Mouse (Mus musculus) lung, postnatal 25 days (tissue): ENCODE measurements around the gene Aak1.

ENCODE experiments used
- DNase-seq: peaks from one replicate; pipeline ENCODE4 v3.0.0; 2022; ENCODE audit warnings: low spot score

Gene Aak1

GRCm38 (mm10) chr6:86897520-86897919, 48.2 kb downstream of the Aak1 start:
- no peak for DNase-seq

DNA sequence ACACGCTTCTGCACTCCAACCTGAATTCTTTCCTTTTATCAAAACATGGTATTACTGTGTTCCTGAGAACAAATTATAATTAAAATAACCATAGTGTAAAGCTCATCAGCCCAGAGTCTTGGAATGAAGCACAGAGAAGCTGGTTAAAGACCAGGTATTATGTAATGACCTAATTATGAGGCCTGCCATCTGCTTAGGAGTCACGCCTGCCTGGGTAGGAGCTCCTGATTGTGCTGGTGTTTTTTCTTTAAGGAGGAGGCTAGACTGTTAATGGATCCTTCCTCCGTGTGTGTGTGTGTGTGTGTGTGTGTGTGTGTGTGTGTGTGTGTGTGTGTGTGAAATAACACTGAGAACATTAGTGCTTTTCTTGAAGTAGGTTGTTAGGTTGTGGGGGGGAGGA, 49.7 kb downstream of the Aak1 start:
- DNase-seq: no peak

DNA sequence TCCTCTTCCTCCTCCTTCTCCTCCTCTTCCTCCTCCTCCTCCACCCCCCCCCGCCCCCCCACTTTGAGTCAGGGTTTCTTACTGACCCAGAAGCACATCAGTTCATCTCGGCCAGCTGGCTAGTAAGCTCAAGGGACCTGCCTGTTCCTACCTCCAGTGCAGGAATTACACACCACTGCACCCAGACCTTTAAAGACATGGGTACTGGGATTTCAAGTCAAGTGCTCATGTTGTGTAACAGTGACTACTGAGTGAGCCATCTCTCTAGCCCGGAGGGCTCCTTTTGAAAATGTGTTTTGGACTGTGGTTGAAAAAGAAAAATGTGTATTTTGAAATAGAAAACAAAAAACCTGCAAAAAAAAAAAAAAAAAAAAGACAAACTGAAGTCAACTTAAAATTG, 50.6 kb downstream of the Aak1 start:
- no peak for DNase-seq

GRCm38 (mm10) chr6:86900546-86900945, 51.2 kb downstream of the Aak1 start:
- DNase-seq: no peak

DNA sequence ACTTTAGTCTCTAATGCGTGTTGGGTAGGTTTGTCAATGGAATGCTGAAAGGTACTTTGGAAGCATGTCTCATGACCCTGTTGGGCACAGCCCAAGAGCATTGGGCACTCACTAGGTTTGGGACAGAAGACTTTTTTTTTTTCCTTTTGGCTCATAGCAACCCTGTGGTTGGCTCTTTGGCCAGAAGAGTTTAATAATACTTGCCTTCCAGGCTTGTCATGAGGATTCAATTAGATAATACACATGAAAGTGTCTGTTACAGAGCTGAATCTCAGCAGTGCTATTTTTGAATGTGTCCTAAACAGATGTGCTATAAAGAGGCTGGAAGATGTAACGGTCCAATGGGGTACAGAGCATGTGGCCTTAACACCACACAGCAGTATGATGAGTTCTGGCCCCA, 56.2 kb downstream of the Aak1 start:
- no peak for DNase-seq

DNA sequence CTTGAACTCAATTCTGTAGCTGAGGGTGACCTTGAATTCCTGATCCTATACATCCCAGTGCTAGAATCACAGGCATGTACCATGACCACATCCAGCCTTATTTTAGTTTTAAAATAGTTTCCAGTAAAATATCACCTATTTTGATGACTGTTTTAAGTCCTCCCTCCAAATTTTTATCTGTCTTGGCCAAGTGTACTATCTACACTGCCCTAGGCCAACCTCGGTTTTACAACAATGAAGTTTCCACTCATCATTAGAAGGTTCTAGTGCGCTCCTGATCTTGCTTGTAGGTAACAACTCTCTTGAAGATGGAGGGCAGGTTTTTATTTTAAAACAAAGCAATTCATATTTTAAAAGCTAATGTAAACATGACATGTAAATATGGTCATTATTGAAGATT, 57.9 kb downstream of the Aak1 start:
- no peak for DNase-seq

DNA sequence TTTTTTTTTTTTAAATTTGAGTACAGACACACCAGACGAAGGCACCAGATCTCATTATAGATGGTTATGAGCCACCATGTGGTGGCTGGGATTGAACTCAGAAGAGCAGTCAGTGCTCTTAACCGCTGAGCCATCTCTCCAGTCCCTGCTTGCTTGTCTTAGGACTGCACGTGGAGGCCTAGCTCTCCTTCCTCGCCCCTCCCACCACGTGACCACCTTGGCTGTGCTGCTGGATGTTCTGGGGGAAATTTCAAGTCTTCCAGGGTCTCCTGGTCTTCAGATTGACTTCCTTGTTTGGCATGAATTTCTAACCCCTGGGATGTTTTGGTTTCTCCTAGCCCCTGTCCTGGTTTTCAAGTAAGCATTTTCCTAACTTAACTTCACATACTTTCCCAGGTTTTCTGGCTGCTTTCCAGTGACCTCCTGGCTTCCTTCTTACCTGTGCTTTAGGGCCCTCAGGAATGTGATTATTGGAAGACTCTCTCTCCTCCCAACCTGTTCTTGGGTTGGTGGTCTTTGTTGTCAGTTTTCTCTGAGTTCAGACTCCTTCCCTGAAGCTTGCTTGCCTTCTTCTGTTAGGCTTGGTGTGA, 59.3 kb downstream of the Aak1 start:
- no peak for DNase-seq

- DNase-seq: no peak
These were observed 60.6 kb downstream of the Aak1 start for GRCm38 (mm10) chr6:86909881-86910280.

DNA sequence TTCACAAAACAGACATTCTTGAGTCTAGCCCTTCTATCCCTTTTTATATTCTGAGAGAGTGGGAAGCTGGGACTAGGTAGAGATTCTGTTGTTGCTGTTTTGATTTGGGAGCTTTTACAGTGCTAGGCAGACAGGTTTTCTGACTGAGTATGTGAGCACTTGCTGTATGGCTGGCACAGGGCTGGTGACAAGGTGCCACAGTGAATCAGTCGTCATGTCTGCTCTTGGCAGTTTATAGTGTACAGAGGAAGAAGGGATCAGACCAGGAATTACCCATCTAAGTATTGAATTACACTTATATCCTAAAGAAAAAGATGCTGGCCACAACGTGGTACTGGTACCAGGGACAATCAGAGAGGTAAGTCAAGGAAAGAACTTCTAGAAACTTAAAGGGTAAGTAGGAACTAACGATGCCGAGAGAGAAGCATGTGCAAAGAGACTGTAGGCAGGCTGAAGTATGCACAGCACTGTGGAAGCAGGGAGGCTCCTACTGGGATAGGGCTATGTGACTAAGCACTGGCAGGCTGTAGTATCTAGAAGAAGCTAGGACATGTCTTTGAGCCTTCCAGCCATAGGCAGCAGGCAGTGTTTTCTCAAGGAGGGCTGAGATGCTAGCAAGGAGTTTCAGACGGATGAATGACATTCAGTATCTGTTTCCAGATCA, 67.0 kb downstream of the Aak1 start:
- no peak for DNase-seq

DNA sequence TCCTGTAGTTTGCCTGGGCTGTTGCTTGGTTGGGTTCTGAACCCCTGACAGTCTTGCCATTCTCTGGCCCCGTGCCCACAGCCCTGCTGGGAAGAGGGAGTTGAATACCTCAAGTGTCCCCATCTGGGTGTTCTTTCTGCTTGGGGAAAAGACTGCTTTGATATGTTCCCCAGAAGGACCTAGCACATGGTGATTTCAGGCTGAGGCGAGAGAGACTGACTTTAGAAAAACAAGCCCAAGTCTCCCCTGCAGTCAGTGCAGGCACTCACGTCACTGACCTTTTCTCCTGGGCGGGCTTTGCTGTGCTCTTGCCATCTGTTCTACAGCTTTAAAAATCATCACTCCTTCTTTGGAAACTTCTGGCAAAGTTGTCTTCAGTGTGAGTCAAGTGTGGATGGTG, 67.9 kb downstream of the Aak1 start:
- DNase-seq: peak; percentile 24

GRCm38 (mm10) chr6:86918058-86918835, 68.9 kb downstream of the Aak1 start:
- DNase-seq: peak; percentile 20

DNA sequence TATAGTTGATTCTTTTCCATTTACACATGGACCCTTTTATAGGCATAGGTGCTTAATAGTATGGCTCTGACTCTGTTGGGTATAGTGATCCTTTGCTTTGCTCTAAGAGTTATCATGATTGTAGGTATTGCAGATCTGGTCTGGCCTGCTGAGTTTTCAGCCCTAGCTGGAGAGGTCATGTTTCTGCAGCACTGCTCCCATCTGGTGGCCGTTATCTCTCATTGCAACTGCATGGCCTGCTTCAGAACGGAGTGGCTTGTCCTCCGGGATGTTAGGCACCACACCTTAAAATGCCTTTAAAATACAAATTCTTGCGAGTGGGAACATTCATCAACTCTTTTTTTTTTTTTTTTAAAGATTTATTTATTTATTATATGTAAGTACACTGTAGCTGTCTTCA, 72.6 kb downstream of the Aak1 start:
- peak; percentile 76 for DNase-seq

DNA sequence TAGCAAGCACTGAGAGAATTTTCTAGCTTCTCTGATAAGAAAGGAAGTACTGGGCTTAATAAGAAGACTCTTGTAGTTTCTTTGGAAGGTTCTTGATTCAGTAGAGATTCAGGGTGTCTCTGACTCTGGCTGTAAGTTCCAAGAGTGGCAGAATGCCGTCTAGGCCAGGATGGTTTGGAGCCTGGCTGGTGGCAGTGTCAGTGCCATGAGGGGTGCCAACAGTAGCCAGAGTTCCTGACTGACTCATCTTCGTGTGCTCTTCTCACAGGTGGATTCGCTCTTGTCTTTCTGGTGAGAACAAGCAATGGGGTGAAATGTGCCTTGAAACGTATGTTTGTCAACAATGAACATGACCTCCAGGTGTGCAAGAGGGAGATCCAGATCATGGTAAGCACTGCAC, 75.4 kb downstream of the Aak1 start:
- DNase-seq: no peak

- no peak for DNase-seq
These were observed 85.2 kb downstream of the Aak1 start for GRCm38 (mm10) chr6:86934541-86934940.

DNA sequence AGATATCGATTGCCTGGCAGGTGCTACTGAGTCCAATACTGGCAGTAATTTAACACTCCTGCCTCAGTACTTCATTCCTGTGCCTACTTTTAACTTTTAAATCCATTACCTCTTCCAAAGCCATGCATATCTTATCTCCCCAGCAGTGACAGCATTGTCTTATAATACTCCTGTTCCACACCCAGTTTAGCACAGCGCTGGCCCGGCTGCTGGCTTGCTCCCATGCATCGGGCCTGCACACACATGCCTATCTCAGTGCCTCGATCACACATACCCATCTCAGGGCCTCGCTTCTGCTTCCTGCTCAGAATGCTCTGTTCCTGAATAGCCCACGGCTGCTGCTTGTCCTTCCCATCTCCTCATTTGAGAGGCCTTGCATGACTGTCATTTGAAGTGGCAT, 90.5 kb downstream of the Aak1 start:
- no peak for DNase-seq

GRCm38 (mm10) chr6:86940966-86941365, 91.6 kb downstream of the Aak1 start:
- no peak for DNase-seq

- no peak for DNase-seq
These were observed 97.8 kb downstream of the Aak1 start for GRCm38 (mm10) chr6:86947100-86947499.

- DNase-seq: no peak
These were observed 99.4 kb downstream of the Aak1 start for GRCm38 (mm10) chr6:86948746-86949145.

GRCm38 (mm10) chr6:86950141-86950540, 100.8 kb downstream of the Aak1 start:
- no peak for DNase-seq

- no peak for DNase-seq
These were observed 101.5 kb downstream of the Aak1 start for GRCm38 (mm10) chr6:86950733-86951255.

GRCm38 (mm10) chr6:86955741-86956140, 106.4 kb downstream of the Aak1 start:
- no peak for DNase-seq

GRCm38 (mm10) chr6:86956206-86956605, 106.9 kb downstream of the Aak1 start:
- DNase-seq: no peak

GRCm38 (mm10) chr6:86959006-86959405, 109.7 kb downstream of the Aak1 start:
- no peak for DNase-seq
